Mouse (Mus musculus) stomach, embryonic 16.5 days (tissue): ENCODE measurements around the gene Fam131c. TPM values are rescaled to one million over a fixed set of nuclear protein-coding genes. Genes with fewer than 3 reads are reported as not detected.

Source experiments
- ATAC-seq: fragments of 200-750 bp; cut with Nextera tagmentation; 2 replicates; pipeline ENCODE4 v1.8.0; 2017; ENCODE audit warnings: moderate number of reproducible peaks, moderate TSS enrichment; ENCODE audit not compliant: insufficient read depth, low FRiP score
- H3K27ac ChIP-seq: fragments of 300-500 bp; sonication (generic); 2 replicates; pipeline ENCODE4 v1.5.1; 2014; ENCODE audit warnings: low read length
- H3K27me3 ChIP-seq: fragments of 300-500 bp; sonication (generic); 2 replicates; pipeline ENCODE4 v1.6.1; 2014; ENCODE audit warnings: low read length, control low read depth, mixed read lengths; ENCODE audit not compliant: control insufficient read depth, insufficient read depth
- H3K36me3 ChIP-seq: fragments of 300-500 bp; sonication (generic); 2 replicates; pipeline ENCODE4 v1.6.1; 2014; ENCODE audit warnings: low read length; ENCODE audit not compliant: control insufficient read depth, insufficient read depth
- H3K4me1 ChIP-seq: fragments of 300-500 bp; sonication (generic); 2 replicates; pipeline ENCODE4 v1.6.1; 2014; ENCODE audit warnings: low read length, control low read depth, mixed read lengths; ENCODE audit not compliant: control insufficient read depth, insufficient read depth
- H3K4me2 ChIP-seq: fragments of 300-500 bp; sonication (generic); 2 replicates; pipeline ENCODE4 v1.6.1; 2014; ENCODE audit warnings: low read depth, low read length, mixed read lengths
- H3K4me3 ChIP-seq: fragments of 300-500 bp; sonication (generic); replicated peaks from 2 replicates; pipeline ENCODE4 v1.5.1; 2014; ENCODE audit warnings: mild to moderate bottlenecking, low read length
- H3K9ac ChIP-seq: fragments of 300-500 bp; sonication (generic); 2 replicates; pipeline ENCODE4 v1.6.1; 2014; ENCODE audit warnings: low read length
- H3K9me3 ChIP-seq: fragments of 300-500 bp; sonication (generic); replicated peaks from 2 replicates; pipeline ENCODE4 v1.6.1; 2016; ENCODE audit warnings: low read length, control low read depth; ENCODE audit not compliant: control insufficient read depth
- WGBS: fragments of 180-500 bp; shearing (Covaris S2); extraction: QIAGEN DNeasy Blood & Tissue Kit; methylation state at CpG from one replicate; pipeline ENCODE4 v1.1.7; 2014; 5-methylcytosine and 5-hydroxymethylcytosine counted together
- polyA plus RNA-seq: library from polyadenylated mRNA; unstranded; fragments of >200 nt; fragmentation: Nextera tagmentation; extraction: Ambion mirVana; gene quantifications from 2 replicates; pipeline ENCODE4 v1.2.1, GENCODE M21; 2015

Fam131c gene
- polyA plus RNA-seq, 1 experiment from 2014 or later = 3.5 TPM

DNA sequence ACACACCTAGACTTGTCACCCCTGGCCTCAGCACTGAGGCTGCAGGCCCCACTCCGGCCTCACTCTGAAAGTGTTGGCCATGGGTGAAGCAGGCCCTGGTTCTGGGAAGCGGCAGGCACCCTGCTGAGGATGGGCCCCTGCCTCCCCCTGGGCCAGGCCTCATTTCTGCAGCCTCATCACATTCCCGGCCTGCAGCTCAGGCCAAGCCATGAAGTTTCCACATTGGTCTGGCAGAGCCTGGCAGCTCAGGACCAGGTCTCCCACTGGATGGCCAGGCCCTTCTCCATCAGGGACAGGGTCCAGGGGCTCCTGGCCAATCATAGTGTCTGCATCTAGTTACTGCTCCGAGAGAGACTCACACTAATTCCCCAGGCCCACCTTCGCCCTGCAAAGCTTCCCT, 33.3 kb upstream of the Fam131c start:
- Histone ChIP-seq H3K9me3 (no peaks in the 10 kb centered on the region), H3K9ac (peak overlapping the region; percentile 35; the same call in 1 of the 2 replicates), H3K4me3 (no peak overlapping the region), H3K4me1 (peaks cover 30% of the 10 kb centered on the region), H3K36me3 (no peaks in the 10 kb centered on the region), H3K4me2 (no peak overlapping the region), H3K27me3 (no peaks in the 10 kb centered on the region), H3K27ac (peak overlapping the region; percentile 52)
- 70% methylated on average over 5 of the region's 5 CpGs for WGBS
- no peak for ATAC-seq

DNA sequence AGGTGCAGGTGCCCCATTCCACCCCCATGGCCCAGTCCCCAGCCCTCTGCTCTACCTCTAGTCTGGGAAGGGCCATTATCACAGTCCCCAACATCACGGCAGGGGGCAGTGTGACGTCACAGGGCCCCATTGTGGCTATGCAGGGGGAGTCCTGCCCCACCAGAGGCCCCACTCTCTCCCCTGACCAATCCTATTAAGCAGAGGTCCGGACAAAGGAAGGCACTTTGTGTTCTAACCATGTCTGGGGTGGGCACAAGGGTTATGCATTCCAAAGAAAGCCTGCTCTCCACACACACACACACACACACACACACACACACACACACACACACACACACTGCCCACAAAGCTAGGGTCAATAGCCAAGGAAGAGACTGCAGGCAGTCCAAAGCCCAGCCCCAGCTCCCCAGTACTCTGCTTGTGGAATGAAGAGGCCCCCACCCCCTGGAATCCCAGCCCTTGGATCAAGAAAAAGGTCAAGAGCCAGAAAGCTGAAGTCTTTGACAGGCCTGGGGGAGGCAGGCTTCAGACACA, 32.7 kb upstream of the Fam131c start:
- peak; percentile 31; the same call in 1 of the 2 replicates for ATAC-seq
- 21% methylated on average over 3 of the region's 3 CpGs for WGBS
- H3K4me3 ChIP-seq = no peak overlapping the region
- no peaks in the 10 kb centered on the region for H3K27me3 ChIP-seq
- no peaks in the 10 kb centered on the region for H3K9me3 ChIP-seq
- H3K9ac ChIP-seq = no peak overlapping the region
- no peaks in the 10 kb centered on the region for H3K36me3 ChIP-seq
- H3K4me1 ChIP-seq = peaks cover 30% of the 10 kb centered on the region
- H3K4me2 ChIP-seq = no peak overlapping the region
- peak overlapping the region; percentile 52 for H3K27ac ChIP-seq

DNA sequence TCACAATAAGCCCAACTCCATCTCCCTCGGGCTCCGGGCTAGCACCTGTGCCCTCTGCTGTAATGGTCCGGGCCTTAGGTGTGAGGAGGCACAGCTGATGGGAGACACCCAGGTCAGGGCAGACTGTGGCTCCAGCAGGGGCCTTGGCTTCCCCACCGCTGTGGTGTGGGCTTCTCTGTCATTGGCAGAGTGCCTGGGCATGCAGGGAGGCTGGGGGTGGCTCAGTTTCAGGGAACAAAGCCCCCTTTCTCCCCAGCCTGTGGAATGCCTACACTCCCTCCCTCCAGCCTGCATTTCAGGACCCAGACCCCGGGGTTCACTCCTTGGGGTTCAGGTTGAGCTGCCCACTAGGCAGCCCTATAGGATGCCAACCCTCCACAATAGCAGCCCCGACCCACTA, 31.8 kb upstream of the Fam131c start:
- Histone ChIP-seq H3K9ac (no peak overlapping the region), H3K36me3 (no peaks in the 10 kb centered on the region), H3K27me3 (no peaks in the 10 kb centered on the region), H3K4me3 (no peak overlapping the region), H3K4me1 (peaks cover 30% of the 10 kb centered on the region), H3K9me3 (no peaks in the 10 kb centered on the region), H3K4me2 (no peak overlapping the region), H3K27ac (no peak overlapping the region; the same call in 1 of the 2 replicates)
- ATAC-seq = no peak
- 69% methylated on average over 6 of the region's 6 CpGs for WGBS

DNA sequence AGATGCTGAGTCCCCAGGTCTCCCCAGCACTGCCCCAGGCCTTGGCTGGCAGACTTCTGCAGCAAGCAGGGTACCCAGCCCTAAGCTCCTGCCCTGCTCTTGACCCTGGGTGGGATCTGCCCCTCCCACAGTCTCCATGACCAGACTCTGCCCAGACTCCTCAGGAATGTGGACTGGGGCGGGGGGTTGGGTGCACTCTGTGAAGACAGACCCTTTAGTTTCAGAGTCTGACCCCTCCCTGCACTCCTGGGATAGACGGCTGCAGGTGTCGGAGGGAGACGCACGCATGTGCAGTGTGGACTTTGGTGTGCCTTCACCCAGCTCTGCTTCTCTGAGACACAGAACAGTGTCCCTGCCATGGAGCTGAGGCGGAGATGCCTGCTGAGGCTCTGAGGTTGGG, 30.0 kb upstream of the Fam131c start:
- peak overlapping the region; percentile 64 for H3K9ac ChIP-seq
- 24% methylated on average over 6 of the region's 6 CpGs for WGBS
- H3K27ac ChIP-seq = peak overlapping the region; percentile 75

GRCm38 (mm10) chr4:141338853-141339252, 29.2 kb upstream of the Fam131c start:
- 14% methylated on average over 1 of the region's 1 CpGs for WGBS
- H3K36me3 ChIP-seq = no peaks in the 10 kb centered on the region
- no peaks in the 10 kb centered on the region for H3K9me3 ChIP-seq
- H3K4me3 ChIP-seq = no peak overlapping the region
- H3K4me2 ChIP-seq = no peak overlapping the region
- H3K9ac ChIP-seq = peak overlapping the region; percentile 64
- H3K27ac ChIP-seq = peak overlapping the region; percentile 75
- H3K4me1 ChIP-seq = peaks cover 30% of the 10 kb centered on the region
- ATAC-seq = peak; percentile 19; the same call in 1 of the 2 replicates
- H3K27me3 ChIP-seq = no peaks in the 10 kb centered on the region

More for the DNA sequence above, 30.0 kb upstream of the Fam131c start:
- Histone ChIP-seq H3K9me3 (no peaks in the 10 kb centered on the region), H3K36me3 (no peaks in the 10 kb centered on the region), H3K4me1 (peaks cover 30% of the 10 kb centered on the region), H3K4me3 (no peak overlapping the region), H3K4me2 (peak overlapping the region; percentile 24), H3K27me3 (no peaks in the 10 kb centered on the region)
- ATAC-seq = peak; percentile 31; the same call in 1 of the 2 replicates

DNA sequence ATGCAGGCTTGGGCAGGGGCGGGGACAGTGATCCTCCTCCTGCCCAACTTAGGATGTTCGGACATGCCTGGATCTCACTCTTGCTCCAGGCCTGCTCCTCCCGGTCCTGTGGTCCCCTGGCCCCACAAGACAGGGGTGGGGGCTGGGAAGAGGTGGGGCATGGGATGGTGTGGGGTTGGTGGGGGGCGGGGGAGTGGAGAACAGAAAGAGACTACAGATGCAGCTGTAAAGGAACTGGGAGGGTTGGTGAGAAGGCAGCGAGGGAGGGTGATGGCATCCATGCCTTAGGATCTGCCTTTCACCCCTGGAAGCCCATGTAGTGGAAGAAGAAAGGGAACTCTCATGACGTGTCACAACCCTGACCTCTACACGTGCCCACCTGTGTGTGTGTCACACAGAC, 26.5 kb upstream of the Fam131c start:
- H3K4me1 ChIP-seq = peaks cover 20% of the 10 kb centered on the region
- no peak overlapping the region for H3K4me3 ChIP-seq
- 67% methylated on average over 7 of the region's 7 CpGs for WGBS
- no peaks in the 10 kb centered on the region for H3K36me3 ChIP-seq
- H3K27me3 ChIP-seq = no peaks in the 10 kb centered on the region
- no peak overlapping the region for H3K4me2 ChIP-seq
- no peak overlapping the region for H3K27ac ChIP-seq
- H3K9me3 ChIP-seq = no peaks in the 10 kb centered on the region
- peak overlapping the region; percentile 21; the same call in 1 of the 2 replicates for H3K9ac ChIP-seq
- no peak for ATAC-seq

GRCm38 (mm10) chr4:141343515-141343914, 24.5 kb upstream of the Fam131c start:
- H3K27ac ChIP-seq = no peak overlapping the region
- H3K9me3 ChIP-seq = no peaks in the 10 kb centered on the region
- ATAC-seq = no peak
- H3K4me1 ChIP-seq = peaks cover 19% of the 10 kb centered on the region
- H3K4me3 ChIP-seq = no peak overlapping the region
- no peak overlapping the region for H3K9ac ChIP-seq
- WGBS = 60% methylated on average over 7 of the region's 7 CpGs
- H3K36me3 ChIP-seq = no peaks in the 10 kb centered on the region
- no peaks in the 10 kb centered on the region for H3K27me3 ChIP-seq
- no peak overlapping the region for H3K4me2 ChIP-seq

- Histone ChIP-seq H3K27ac (no peak overlapping the region; the same call in 1 of the 2 replicates), H3K9ac (no peak overlapping the region), H3K4me3 (no peak overlapping the region), H3K4me1 (0 out of 2 replicates have a peak, but pooled peaks cover 9% of the 10 kb centered on the region), H3K4me2 (no peak overlapping the region), H3K9me3 (no peaks in the 10 kb centered on the region), H3K27me3 (no peaks in the 10 kb centered on the region), H3K36me3 (no peaks in the 10 kb centered on the region)
- WGBS = 83% methylated on average over 12 of the region's 12 CpGs
- no peak for ATAC-seq
Observed at GRCm38 (mm10) chr4:141345219-141345618, 22.8 kb upstream of the Fam131c start.

- Histone ChIP-seq H3K4me3 (no peak overlapping the region), H3K4me1 (0 out of 2 replicates have a peak, but pooled peaks cover 9% of the 10 kb centered on the region), H3K4me2 (no peak overlapping the region), H3K36me3 (no peaks in the 10 kb centered on the region), H3K27ac (peak overlapping the region; percentile 21; the same call in 1 of the 2 replicates), H3K9ac (no peak overlapping the region), H3K27me3 (no peaks in the 10 kb centered on the region), H3K9me3 (no peaks in the 10 kb centered on the region)
- 50% methylated on average over 8 of the region's 8 CpGs for WGBS
- ATAC-seq = peak; percentile 68
Observed at GRCm38 (mm10) chr4:141347365-141347797, 20.6 kb upstream of the Fam131c start.
